Mouse (Mus musculus) heart, embryonic 11.5 days (tissue): ENCODE results near the gene Bcl11a. TPM values are rescaled to one million over a fixed set of nuclear protein-coding genes. Genes with fewer than 3 reads are reported as not detected.
A peak's percentile ranks its signal among the peaks of the same experiment; 100 is the strongest.

ENCODE experiments used
- ATAC-seq: fragments of 200-750 bp; cut with Nextera tagmentation; replicated peaks from 2 replicates; pipeline ENCODE4 v1.8.0; 2017; ENCODE audit warnings: moderate library complexity; ENCODE audit not compliant: insufficient number of reproducible peaks, low FRiP score, low TSS enrichment
- H3K27ac ChIP-seq: fragments of 300-500 bp; sonication (generic); 2 replicates; pipeline ENCODE4 v1.5.1; 2014; ENCODE audit warnings: mild to moderate bottlenecking, low read depth, low read length
- H3K27me3 ChIP-seq: fragments of 300-500 bp; sonication (generic); 2 replicates; pipeline ENCODE4 v1.6.1; 2014; ENCODE audit warnings: mild to moderate bottlenecking, low read length, mixed read lengths; ENCODE audit not compliant: control insufficient read depth, insufficient read depth
- H3K36me3 ChIP-seq: fragments of 300-500 bp; sonication (generic); 2 replicates; pipeline ENCODE4 v1.6.1; 2014; ENCODE audit warnings: mild to moderate bottlenecking, low read length, moderate library complexity, mixed read lengths; ENCODE audit not compliant: control insufficient read depth, insufficient read depth
- H3K4me1 ChIP-seq: fragments of 300-500 bp; sonication (generic); 2 replicates; pipeline ENCODE4 v1.6.1; 2014; ENCODE audit warnings: low read length; ENCODE audit not compliant: control insufficient read depth, insufficient read depth
- H3K4me2 ChIP-seq: fragments of 300-500 bp; sonication (generic); 2 replicates; pipeline ENCODE4 v1.6.1; 2014; ENCODE audit warnings: mild to moderate bottlenecking, moderate library complexity
- H3K4me3 ChIP-seq: fragments of 300-500 bp; sonication (generic); 2 replicates; pipeline ENCODE4 v1.5.1; 2014; ENCODE audit warnings: low read depth, low read length
- H3K9ac ChIP-seq: fragments of 300-500 bp; sonication (generic); 2 replicates; pipeline ENCODE4 v1.6.1; 2014; ENCODE audit warnings: mild to moderate bottlenecking, low read depth, low read length, moderate library complexity
- H3K9me3 ChIP-seq: fragments of 300-500 bp; sonication (generic); replicated peaks from 2 replicates; pipeline ENCODE4 v1.6.1; 2016; ENCODE audit warnings: low read length; ENCODE audit not compliant: control insufficient read depth
- WGBS: fragments of 180-500 bp; shearing (Covaris S2); extraction: QIAGEN DNeasy Blood & Tissue Kit; methylation state at CpG from one replicate; pipeline ENCODE4 v1.1.7; 2014; ENCODE audit not compliant: insufficient replicate concordance; 5-methylcytosine and 5-hydroxymethylcytosine counted together
- polyA plus RNA-seq: library from polyadenylated mRNA; unstranded; fragments of >200 nt; fragmentation: Nextera tagmentation; extraction: Ambion mirVana; gene quantifications from 2 replicates; pipeline ENCODE4 v1.2.1, GENCODE M21; 2014

The Bcl11a gene
- polyA plus RNA-seq, 1 experiment from 2014 or later = 21.7 TPM

DNA sequence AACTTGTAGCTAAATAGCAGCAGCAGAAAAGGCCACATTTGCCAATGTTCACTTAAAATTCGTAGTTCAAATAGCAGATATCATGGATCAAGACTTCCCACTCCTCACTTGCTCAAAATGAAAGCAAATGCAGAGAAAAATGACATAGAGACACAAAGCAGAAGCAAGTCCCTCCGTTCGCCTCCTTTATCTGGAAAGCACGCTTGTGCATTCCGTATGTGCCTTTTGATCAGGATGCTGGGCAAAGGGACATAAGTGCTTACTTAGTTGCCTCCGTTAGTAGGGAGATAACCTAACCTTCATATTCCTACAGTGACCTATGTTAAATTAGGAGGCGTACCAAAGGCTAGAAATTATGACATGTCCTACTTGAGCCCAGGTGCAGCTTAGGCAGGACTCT, 5.6 kb downstream of the Bcl11a start:
- H3K27ac ChIP-seq = no peak overlapping the region
- WGBS = 32% methylated on average over 7 of the region's 7 CpGs
- no peak overlapping the region for H3K9ac ChIP-seq
- peaks cover 4% of the 10 kb centered on the region; the same call in 1 of the 2 replicates for H3K36me3 ChIP-seq
- peak overlapping the region; percentile 17 for H3K4me2 ChIP-seq
- no peak for ATAC-seq
- peaks cover 12% of the 10 kb centered on the region for H3K4me1 ChIP-seq
- H3K9me3 ChIP-seq = no peaks in the 10 kb centered on the region
- H3K27me3 ChIP-seq = no peaks in the 10 kb centered on the region; the same call in 1 of the 2 replicates
- H3K4me3 ChIP-seq = no peak overlapping the region

DNA sequence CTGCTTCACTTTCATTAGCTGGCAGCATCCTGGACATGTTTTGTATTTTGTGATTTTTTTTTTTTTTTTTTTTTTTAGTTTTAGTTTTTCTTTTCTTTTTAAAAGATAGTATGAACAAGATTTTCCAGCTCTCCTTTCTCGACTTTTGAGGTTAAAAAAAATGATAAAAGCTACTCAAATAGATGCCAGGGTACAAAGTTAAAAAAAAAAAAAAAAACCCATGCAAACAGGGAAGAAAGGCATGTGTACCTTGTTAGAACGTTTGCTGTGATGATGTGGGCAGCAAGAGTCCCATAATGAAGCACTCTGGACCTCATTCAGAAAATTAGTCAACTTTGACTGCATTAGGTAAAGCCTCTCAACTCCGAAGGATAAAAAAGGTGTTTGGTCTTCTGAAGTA, 6.2 kb downstream of the Bcl11a start:
- no peak for ATAC-seq
- Histone ChIP-seq H3K4me3 (no peak overlapping the region), H3K27me3 (no peaks in the 10 kb centered on the region; the same call in 1 of the 2 replicates), H3K36me3 (peaks cover 4% of the 10 kb centered on the region; the same call in 1 of the 2 replicates), H3K9ac (no peak overlapping the region), H3K27ac (no peak overlapping the region), H3K9me3 (no peaks in the 10 kb centered on the region), H3K4me2 (no peak overlapping the region), H3K4me1 (peaks cover 12% of the 10 kb centered on the region)
- WGBS = 67% methylated on average over 3 of the region's 3 CpGs

DNA sequence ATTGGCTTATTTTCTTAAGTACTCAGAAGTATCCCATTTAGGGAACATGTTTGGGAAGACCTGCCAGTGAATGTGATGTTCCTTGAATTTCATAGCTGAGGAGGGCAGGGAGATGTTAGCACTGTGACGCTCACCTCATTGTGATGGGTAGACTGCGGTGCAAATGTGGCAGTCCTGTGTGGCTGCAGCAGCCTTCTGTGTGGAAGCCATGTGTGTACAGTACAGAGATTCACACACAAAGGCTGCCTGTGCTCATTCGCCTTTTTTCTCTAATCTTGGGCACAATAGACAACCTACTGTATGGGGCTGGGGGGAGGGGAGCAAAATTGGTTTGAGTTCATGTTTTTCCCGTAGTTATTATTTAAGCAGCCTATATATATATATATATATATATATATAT, 6.7 kb downstream of the Bcl11a start:
- 84% methylated on average over 4 of the region's 4 CpGs for WGBS
- Histone ChIP-seq H3K9me3 (no peaks in the 10 kb centered on the region), H3K4me1 (peaks cover 12% of the 10 kb centered on the region), H3K27ac (no peak overlapping the region), H3K36me3 (peaks cover 4% of the 10 kb centered on the region; the same call in 1 of the 2 replicates), H3K4me3 (no peak overlapping the region), H3K4me2 (no peak overlapping the region), H3K27me3 (no peaks in the 10 kb centered on the region), H3K9ac (no peak overlapping the region)
- ATAC-seq = no peak

DNA sequence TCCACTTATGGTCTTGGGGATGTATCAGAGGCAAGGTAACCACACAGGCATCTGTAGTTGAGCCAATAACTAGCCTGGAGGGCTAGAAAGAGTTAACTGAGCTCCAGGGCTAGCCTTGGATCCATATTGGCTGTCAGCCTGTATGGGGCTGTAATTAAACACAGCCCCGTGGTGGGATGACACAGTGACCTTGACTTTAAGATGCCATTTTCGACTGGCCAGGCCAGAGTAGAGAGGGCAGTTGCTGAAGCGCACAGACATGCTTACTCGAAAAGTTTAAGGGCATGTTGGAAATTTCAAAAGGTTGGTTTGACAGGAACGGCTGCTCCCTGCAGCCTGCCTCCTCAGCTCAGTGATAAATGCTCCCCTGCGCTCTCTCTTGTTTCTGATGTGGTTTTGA, 8.1 kb downstream of the Bcl11a start:
- peaks cover 4% of the 10 kb centered on the region; the same call in 1 of the 2 replicates for H3K36me3 ChIP-seq
- H3K27me3 ChIP-seq = no peaks in the 10 kb centered on the region
- H3K9me3 ChIP-seq = no peaks in the 10 kb centered on the region
- no peak overlapping the region for H3K4me3 ChIP-seq
- 29% methylated on average over 6 of the region's 6 CpGs for WGBS
- no peak overlapping the region for H3K4me2 ChIP-seq
- H3K27ac ChIP-seq = peak overlapping the region; percentile 35; the same call in 1 of the 2 replicates
- ATAC-seq = no peak
- H3K9ac ChIP-seq = no peak overlapping the region
- H3K4me1 ChIP-seq = peaks cover 12% of the 10 kb centered on the region

DNA sequence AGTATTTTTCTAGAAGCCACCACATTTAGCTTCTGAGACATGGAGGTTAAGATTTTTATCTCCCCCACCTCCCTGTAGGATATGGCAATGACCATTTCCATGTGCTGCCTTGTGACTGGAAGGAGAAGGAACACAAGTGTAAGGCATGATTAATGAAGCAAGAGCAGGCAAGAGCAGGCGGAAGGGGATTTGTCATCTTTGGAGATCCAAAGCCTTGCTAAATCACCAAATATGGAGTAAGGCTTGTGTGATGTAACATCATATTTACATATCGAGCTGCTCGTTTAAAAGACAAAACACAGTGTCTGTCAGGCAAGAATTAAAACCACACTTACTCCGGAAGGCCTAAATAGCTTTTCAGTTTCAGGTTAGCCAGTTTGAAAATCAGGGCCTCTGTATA, 9.2 kb downstream of the Bcl11a start:
- no peak for ATAC-seq
- no peak overlapping the region for H3K4me2 ChIP-seq
- H3K4me3 ChIP-seq = no peak overlapping the region
- no peak overlapping the region for H3K9ac ChIP-seq
- WGBS = 76% methylated on average over 4 of the region's 4 CpGs
- H3K36me3 ChIP-seq = peaks cover 4% of the 10 kb centered on the region; the same call in 1 of the 2 replicates
- H3K27ac ChIP-seq = no peak overlapping the region
- peaks cover 18% of the 10 kb centered on the region for H3K4me1 ChIP-seq
- H3K27me3 ChIP-seq = no peaks in the 10 kb centered on the region
- H3K9me3 ChIP-seq = no peaks in the 10 kb centered on the region

DNA sequence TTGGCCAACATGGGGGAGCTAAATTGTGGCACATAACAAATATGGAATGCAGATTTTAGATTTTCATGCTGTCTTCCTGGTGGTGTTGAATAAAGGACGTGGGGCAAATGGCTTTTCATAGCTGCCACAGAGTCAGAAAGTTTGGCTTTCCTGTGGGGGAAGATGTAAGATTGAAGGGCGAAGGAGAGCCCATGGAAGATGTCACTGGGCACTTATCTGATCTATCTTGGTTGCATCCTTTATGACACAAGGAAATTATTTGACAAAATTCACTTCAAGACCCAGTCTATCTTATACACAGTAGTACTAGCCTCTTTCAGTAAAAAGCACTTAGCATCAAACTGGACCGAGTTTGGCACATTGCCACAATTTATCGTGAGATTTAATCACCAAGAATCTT, 12.6 kb downstream of the Bcl11a start:
- 76% methylated on average over 4 of the region's 4 CpGs for WGBS
- ATAC-seq = no peak
- no peak overlapping the region for H3K27ac ChIP-seq
- H3K36me3 ChIP-seq = peaks cover 4% of the 10 kb centered on the region; the same call in 1 of the 2 replicates
- no peak overlapping the region for H3K4me3 ChIP-seq
- no peaks in the 10 kb centered on the region for H3K9me3 ChIP-seq
- H3K4me1 ChIP-seq = peaks cover 26% of the 10 kb centered on the region
- no peaks in the 10 kb centered on the region for H3K27me3 ChIP-seq
- H3K4me2 ChIP-seq = no peak overlapping the region
- H3K9ac ChIP-seq = no peak overlapping the region

DNA sequence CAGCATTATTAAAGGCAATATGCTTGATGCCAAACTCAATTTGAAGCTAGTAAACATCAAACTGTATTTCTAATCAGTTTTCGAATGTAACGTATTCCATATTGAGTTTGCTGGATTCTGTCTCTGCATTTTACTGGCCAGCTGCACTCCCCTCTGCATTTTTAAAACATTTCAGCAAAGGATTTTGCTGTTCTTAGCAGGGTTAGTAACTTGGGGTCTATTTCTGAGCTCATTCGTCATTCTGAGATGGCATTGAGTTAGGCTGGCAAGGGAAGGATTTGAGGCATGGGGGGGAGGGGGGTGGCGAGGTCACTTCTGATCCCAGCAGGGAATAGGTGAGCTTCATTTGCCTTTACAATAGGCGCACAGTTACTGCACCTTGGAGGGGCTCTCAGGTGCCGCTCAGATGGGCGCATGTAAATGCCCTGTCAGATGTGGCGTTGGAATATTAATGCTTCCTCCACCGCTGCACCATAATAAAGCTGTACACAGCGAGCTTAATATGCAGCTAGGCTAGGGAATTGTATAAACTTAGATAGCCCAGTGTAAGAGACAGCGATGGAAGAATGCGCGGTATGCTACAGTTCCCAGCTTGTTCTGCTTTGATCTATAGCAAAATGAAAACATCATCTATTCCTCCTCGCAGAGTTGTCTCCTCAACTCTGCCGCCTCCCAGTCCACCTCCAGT, 13.7 kb downstream of the Bcl11a start:
- H3K4me3 ChIP-seq = no peak overlapping the region
- no peaks in the 10 kb centered on the region for H3K36me3 ChIP-seq
- no peak overlapping the region for H3K9ac ChIP-seq
- no peak overlapping the region for H3K27ac ChIP-seq
- 39% methylated on average over 15 of the region's 15 CpGs for WGBS
- no peaks in the 10 kb centered on the region for H3K27me3 ChIP-seq
- ATAC-seq = no peak
- H3K4me2 ChIP-seq = peak overlapping the region; percentile 5; the same call in 1 of the 2 replicates
- peaks cover 24% of the 10 kb centered on the region for H3K4me1 ChIP-seq
- no peaks in the 10 kb centered on the region for H3K9me3 ChIP-seq

DNA sequence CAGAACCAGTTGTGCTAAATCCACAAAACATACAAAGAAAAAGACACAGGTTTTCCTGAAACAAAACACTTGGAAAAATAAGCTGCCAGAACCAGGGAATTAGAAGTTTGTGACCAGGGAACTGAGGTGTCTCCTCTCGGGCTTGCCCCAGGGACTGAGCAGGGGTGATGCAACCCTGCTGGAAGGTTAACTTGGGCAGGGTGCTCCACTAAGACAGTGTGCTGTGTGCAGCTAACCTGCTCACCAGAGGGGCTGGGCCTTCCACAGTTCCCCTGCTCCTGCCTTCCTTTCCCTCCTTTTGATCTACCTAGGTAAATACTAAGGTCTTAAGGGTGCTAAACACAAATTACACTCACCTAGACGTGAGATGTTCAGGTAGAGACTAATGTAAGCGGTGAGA, 14.8 kb downstream of the Bcl11a start:
- WGBS = 53% methylated on average over 3 of the region's 3 CpGs
- H3K4me2 ChIP-seq = no peak overlapping the region
- H3K36me3 ChIP-seq = no peaks in the 10 kb centered on the region
- H3K4me3 ChIP-seq = no peak overlapping the region
- H3K9me3 ChIP-seq = no peaks in the 10 kb centered on the region
- peaks cover 24% of the 10 kb centered on the region for H3K4me1 ChIP-seq
- no peak overlapping the region for H3K9ac ChIP-seq
- ATAC-seq = no peak
- H3K27me3 ChIP-seq = no peaks in the 10 kb centered on the region
- H3K27ac ChIP-seq = no peak overlapping the region

DNA sequence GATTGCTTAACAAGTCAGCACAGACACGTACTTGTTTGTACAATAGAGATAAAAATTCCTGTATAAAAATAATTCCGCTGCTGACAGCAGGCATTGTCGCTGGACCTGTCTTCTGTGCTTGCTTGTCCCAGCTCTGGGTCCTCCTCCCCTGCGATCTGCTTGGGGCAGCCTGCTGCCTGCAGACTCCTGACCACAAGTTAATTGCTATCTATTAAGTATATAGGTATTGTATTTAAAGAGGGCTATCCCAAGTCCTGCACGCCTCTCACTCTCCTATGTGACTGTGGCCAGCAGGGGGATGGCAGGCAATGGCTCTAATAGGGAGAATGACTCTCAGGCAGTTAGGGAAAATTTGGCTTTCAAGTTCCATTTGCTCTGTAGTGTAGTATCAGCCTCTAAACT, 16.2 kb downstream of the Bcl11a start:
- Histone ChIP-seq H3K9ac (no peak overlapping the region), H3K27ac (no peak overlapping the region), H3K27me3 (no peaks in the 10 kb centered on the region), H3K9me3 (no peaks in the 10 kb centered on the region), H3K36me3 (no peaks in the 10 kb centered on the region), H3K4me2 (no peak overlapping the region), H3K4me1 (peaks cover 30% of the 10 kb centered on the region), H3K4me3 (no peak overlapping the region)
- no peak for ATAC-seq
- WGBS = 36% methylated on average over 5 of the region's 5 CpGs
